Mouse (Mus musculus) urinary bladder, postnatal 14 days (tissue): Measurements from ENCODE around the gene Dnajc28.
"Not testable (repeated sequence)": the region's sequence is repeated elsewhere in the genome, so short reads cannot be mapped to it uniquely, and the experiment has no call there.

Source experiments
- DNase-seq: peaks from one replicate; pipeline ENCODE4 v3.0.0; 2021; ENCODE audit warnings: low spot score

Gene Dnajc28

DNA sequence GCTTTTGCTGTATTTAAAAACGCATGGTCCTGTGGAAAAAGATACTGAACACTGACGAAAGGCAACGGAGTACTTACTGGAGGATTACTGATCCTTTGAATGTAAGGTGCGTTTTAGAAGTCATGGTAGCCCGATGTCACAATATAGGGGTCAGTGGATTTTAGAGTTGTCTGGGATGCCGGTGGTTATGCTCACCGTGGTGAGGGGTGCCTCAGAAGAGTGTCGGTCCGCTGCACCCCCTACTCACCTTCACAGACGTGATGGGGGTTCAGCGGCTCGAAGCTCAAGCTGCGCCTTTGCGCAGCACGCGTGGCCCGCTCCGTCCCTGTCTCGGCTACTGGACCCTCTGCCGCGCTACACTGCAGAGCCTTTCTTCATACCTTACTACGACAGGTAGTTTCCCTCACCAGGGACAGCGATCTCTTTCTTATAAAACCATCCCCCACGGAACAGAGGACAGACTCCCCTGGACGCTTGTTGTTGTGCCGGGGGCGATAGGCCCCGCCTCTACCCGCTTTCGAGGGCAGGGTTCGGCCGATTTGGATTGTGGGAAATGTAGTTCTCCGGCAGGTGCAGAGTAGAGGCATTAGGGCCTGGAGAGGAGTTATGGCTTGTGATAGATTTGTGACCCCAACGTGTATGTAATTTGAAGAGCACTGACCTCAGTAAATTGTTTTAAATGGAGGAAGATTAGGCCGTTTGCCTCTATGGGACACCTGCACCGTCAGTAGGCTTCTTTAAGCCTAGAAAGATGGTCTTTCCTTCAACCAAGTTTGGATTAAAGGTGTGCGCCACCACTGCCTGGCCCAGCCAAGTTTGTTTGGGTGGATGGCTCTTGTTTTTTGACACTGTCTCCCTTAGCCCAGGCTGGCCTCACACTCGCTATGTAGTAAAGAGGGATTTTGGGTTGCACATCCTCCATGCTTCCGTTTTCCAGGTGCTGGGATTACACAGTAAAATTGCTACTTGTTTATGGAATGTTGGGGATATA is at the start of gene Dnajc28:
TSS of gene Dnajc28 (minus strand) at position 516 of the 991 bp plus-strand sequence.
- peak; percentile 79 for DNase-seq

DNA sequence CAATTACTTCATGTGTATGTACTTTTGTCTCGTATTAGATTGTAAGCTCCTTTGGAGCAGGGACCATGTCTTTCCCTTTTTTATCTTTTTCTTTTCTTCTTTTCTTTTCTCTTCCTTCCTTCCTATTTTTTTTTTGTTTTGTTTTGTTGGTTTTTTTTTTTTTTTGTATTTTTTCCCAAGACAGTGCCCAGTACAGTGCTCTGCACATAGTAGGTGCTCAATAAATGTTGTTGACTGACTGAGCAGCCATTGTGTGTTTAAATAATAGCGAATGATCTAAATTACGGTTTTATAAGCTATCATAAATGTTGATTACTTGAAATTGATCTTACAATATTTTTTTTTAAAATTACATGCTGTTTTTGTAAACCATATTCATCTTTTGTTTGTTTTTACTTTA is 45.0 kb upstream of the Dnajc28 start:
- no peak for DNase-seq

DNA sequence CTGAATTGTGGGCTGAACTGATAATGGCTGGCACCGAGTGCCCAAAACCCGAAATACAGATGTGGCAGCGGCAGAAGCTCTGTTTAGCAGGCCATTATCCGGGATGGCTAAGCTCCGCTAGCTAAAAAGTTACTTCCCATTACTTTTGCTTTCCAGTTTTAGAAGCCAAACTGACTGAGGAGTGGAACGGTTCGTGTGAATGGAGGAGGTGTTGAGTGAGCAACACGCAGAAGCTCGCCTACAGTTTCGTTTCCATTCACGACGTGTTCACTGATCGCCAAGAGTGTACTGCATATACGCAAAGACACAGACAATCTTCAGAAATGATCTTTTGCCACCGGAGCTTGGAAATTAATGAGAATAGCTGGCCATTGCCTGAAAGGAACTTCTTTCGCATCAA is 43.5 kb upstream of the Dnajc28 start:
- DNase-seq, result no peak

DNA sequence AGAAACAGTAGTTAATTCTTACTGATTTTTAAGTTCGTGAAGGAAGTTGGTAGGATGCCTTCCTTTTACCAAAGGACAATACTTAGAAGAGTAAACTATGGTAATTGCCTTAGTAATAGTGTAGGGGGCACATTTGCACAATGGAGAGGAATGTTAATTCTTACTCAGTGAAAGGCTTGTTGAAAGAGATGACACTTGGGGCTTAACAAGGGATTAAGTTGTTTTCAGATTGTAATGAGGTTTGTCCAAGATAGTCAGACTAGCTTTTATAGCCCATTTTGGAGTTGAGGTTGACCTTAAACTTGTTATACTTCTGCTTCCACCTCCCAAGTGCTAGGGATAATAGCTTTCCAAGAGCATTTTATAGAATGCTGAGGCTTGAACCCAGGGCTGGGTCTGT is 42.6 kb upstream of the Dnajc28 start:
- no peak for DNase-seq

DNA sequence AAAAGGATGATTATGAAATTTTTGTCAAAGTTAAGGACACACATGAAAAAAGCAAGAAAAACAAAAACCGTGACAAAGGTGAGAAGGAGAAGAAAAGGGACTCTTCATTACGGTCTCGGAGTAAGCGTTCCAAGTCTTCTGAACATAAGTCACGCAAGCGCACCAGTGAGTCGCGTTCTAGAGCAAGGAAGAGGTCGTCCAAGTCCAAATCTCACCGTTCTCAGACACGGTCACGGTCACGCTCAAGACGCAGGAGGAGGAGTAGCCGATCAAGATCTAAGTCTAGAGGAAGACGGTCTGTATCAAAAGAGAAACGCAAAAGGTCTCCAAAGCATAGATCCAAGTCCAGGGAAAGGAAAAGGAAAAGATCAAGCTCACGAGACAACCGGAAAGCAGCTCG is 41.0 kb upstream of the Dnajc28 start:
- no peak for DNase-seq

DNA sequence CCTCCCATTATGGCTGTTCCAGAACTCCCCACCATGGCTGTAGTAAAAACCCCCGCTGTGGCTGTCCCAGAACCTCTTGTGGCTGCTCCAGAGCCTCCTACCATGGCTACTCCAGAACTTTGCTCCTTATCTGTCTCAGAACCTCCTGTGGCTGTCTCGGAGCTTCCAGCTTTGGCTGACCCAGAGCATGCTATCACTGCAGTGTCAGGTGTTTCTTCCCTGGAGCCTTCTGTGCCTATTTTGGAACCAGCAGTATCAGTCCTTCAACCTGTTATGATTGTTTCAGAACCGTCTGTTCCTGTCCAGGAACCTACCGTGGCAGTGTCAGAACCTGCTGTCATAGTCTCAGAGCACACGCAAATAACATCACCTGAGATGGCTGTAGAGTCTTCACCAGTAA is 39.6 kb upstream of the Dnajc28 start:
- no peak for DNase-seq

DNA sequence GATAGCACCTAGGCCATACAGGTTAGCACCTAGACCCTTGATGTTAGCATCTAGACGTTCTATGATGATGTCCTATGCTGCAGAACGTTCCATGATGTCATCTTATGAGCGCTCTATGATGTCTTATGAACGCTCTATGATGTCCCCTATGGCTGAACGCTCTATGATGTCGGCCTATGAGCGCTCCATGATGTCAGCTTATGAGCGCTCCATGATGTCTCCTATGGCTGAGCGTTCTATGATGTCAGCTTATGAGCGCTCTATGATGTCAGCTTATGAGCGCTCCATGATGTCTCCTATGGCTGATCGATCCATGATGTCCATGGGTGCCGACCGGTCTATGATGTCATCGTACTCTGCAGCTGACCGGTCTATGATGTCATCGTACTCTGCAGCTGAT is 38.5 kb upstream of the Dnajc28 start:
- no peak for DNase-seq

DNA sequence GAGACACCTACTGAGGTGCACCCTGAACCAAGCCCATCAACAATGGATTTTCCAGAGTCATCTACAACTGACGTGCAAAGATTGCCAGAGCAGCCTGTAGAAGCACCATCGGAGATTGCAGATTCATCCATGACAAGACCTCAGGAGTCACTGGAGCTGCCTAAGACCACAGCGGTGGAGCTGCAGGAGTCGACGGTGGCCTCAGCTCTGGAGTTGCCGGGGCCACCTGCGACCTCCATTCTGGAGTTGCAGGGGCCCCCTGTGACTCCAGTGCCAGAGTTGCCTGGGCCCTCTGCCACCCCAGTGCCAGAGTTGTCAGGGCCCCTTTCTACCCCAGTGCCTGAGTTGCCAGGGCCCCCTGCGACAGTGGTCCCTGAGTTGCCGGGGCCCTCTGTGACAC is 36.5 kb upstream of the Dnajc28 start:
- DNase-seq, result no peak

DNA sequence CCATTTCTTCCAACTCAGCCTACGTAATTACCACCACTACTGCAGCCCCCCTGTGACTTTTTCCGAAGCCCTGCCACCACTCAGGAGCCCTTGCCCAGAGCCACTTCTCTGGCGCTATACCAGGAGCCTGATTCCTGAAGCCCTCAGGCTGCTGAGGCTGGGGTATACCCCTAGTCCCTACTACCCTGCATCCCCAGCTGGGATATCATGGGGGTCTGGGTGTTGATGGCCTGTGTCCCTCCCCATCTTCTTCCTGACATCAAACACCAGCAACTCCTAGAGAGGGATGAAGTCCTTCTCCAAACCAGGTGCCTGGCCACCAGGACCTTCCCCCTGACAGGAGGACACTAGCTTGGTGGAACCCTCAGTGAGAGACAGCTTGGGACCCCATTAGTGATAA is 33.4 kb upstream of the Dnajc28 start:
- no peak for DNase-seq

DNA sequence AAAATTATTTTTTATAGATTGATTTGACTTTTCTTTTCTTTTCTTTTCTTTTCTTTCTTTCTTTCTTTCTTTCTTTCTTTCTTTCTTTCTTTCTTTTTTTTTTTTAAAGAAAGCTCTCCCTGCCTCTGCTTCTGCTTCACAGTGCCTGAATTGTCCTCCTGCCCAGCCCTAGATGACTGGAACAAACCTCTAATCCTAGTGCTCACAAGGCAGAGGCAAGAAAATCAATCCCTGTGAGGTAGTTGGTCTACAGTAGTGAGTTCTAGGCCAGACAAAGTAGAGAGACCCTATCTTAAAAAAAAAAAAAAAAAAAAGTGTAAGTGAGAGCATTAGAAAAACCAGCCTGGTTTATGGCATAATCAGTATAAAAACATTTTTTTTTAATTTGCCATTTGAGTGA is 31.0 kb upstream of the Dnajc28 start:
- no peak for DNase-seq

DNA sequence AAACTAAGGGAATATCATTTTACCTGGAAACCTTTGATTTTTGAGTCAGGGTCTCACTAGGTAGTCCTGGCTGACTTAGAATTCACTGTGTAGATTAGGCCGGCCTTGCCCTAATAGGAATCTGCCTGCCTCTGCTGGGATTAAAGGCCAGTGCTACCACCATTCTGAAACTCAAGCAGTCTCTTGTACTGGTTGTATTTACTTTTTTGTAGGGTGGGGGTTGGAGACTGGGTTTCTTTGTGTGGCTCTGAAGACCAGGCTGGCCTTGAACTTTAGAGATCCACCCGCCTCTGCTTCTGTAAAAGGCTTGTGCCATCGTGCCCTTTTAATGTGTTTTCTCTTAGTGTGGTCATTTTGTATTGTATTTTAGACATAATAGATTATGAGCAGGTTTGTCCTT is 30.4 kb upstream of the Dnajc28 start:
- no peak for DNase-seq

DNA sequence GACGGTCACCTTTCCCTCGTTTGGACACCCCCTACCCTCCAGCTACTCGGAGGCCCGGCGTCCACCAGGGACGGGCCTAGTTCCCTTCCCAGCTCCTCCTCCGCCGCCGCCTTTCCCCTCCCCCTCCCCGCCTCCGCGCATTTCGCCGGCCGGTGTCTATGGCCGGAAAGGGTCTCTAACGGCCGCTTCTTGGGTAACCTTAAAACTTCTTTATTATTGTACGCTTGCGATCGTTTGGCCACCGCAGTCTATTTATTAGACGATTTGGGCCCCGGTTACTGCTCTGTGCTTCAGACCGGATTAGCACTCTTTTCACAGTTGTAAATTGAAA is 29.4 kb upstream of the Dnajc28 start:
- DNase-seq, result peak; percentile 83

DNA sequence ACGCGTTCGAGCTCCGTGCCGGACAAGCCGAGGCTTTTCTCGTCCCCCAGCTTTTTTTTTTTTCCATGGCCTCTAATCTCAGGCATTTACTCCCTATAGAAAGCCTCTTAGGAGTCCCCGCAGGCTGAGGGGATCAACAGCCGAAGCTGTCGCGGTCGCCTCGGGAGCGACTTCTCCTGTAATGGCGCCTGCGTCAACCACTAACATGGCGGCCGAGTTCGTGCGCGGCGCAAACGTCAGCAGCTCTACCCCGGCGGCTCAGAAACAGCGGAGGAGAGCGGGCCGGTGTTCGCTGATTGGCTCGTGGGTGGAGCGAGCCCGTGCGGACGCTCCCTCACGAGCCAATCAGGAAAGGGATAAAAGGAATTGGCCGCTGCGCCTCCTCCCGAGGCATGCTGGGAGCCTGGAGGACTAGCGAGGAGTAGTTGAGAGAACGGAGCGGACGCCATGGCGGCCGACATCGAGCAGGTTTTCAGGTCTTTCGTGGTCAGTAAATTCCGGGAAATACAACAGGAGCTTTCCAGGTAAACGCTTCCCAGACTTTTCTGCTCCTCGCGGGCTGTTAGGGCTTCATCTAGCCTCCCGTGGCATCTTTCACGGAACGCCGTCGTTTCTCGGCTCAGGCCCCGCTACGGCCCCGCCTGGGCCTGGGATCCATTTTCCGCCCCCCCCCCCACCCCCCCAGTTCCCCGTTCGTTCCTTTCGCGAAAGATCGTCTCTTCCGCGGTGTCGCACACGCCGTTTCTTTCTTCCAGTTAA is 28.8 kb upstream of the Dnajc28 start, which contains the start of gene Son:
TSS of gene Son (plus strand) at position 46 of the 759 bp plus-strand sequence.
- peak; percentile 96 for DNase-seq

DNA sequence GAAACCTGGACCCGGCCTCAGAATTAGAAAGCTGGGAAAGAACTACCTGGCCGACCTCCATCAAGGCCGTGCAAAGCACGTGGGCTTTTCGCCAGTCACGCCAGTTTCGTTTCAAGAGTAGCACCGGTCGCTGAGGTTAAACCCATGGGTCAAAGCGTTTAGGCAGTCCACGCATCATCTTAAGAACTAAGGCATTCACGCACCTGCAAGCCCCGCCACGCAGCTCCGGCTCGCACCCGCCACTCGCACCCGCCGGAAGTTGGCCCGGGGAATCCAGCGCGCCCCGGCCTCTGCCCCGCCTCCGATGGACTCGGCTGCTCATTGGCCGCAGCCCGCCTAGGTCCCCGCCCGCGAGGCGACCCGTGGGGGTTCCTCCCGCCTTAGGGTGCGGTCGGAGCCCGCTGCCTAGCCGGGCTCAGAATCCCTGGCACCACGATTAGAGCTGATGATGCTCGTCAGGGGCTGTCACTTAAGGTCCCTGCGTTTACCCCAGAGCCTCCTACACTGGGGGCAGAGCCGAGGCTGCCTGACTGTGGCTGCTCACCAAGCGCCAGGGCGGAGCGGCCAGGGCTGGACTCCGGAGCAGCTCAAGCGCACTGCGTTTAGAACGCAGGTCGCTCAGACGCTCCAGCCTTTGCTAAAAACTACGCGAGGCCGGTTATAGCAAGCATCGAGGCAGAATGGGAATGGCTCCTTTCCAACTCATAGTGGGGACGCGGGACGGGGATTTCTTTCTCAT is 28.0 kb upstream of the Dnajc28 start, which contains the start of gene Gart:
TSS of gene Gart (minus strand) at position 272 of the 739 bp plus-strand sequence.
- DNase-seq, result peak; percentile 95

DNA sequence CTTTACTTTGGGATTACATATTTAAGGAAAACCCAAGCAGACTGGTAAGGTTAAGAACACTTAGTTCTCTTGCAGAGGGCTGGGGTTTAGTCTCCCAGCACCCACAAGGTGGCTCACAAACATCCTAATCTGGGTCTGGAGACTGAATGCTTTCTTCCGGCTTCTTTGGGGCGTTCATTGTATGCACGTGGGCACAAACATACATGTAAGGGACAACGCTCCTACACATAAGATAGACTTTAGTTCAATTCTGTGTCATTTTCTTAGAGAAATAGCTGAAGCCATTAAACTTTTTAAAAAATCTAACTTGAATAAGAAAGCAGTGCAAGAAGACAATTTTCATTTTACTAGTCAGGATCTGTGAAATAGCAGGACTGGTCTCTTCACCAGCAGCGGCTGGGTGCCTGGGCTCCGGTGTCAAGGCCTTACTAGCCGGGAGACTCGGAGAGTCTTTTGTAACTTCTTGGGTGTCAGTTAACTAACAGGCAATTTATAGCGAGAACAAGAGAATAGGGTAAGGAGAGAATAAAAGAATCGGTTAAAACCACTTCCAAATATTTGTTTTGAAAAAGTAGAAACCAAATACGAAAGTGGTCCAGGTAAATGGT is 27.3 kb upstream of the Dnajc28 start:
- no peak for DNase-seq

DNA sequence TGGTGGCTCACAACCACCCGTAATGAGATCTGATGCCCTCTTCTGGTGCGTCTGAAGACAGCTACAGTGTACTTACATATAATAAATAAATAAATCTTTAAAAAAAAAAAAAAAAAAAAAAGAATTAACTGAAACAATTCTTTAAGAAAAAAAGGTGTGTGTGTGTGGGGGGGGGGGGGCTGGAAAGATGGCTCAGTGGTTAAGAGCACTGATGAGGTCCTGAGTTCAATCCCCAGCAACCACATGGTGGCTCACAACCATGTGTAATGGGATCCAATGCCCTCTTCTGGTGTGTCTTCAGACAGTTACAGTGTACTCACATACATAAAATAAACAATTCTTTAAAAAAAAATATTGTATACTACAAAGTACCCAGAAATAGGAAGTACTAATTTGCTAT is 26.6 kb upstream of the Dnajc28 start:
- not testable (repeated sequence) for DNase-seq

DNA sequence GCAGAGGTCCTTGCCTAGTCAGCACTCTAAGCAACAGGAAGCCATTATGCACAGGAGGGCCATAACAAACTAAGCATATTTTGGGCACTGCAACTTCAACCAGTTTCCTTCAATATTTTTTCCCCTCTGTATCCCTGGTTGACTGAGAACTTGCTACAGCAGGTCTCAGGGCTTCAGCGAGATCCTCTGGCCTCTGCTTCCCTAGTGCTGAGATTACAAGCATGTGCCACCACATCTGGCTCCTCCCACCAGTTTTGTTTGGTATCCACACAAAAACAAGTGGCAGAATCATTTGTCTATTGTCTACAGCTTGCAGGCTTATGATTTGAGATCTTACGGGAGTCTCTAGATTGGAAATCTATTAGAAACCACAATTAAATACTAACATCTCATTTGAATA is 26.1 kb upstream of the Dnajc28 start:
- DNase-seq, result no peak

DNA sequence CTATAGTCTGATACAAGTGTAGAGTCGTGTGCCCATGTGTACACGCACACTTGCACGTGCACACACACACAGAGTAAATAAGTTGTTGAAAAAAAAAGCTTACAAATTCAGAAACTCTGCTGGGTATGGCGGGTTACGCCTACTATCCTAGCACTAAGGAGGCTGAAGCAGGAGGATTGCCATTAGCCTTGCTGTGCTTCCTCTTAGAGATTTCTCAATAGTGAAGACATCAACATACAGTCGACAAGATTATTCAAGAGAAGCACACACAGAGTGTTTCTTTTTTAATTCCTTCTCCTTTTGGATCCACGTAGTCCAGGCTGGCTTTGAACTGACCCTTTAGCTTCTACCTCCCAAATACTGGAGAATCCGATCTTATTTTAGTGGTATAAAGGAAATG is 21.3 kb upstream of the Dnajc28 start:
- no peak for DNase-seq

DNA sequence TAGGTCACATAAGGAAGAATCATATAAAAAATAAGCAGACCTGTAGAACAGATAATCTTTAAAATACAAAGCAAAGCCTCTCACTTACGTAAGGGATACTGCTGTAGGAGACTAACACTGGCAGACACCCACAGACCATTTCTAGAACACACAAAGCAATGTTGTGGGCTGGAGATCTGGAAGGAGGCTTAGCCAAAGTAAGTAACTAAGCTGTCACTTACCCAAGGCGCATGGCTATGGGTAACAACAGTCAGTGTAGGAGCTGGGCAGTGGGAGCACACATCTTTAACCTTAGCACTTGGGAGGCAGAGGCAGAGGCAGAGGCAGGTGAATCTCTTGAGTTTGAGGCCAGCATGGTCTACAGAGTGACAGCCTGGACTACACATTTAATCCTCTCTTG is 20.8 kb upstream of the Dnajc28 start:
- no peak for DNase-seq

DNA sequence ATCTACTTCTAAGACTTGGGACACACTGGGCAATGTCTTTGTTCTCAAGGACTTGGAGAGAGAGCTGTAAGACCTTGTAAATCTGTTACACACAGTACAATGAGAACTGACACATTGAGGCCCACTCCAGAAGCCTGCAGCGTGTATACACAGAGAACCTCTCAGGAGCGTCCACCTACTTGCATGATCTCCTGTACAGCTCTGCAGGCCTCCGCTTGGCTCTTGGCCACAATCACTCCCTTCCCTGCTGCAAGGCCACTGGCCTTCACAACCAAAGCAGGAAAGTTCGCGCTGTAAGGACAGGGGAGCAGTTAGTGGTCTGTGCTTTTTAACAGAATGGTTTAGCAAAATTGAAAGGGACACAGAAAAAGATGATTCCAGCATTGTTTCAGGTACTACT is 20.3 kb upstream of the Dnajc28 start:
- DNase-seq, result no peak

DNA sequence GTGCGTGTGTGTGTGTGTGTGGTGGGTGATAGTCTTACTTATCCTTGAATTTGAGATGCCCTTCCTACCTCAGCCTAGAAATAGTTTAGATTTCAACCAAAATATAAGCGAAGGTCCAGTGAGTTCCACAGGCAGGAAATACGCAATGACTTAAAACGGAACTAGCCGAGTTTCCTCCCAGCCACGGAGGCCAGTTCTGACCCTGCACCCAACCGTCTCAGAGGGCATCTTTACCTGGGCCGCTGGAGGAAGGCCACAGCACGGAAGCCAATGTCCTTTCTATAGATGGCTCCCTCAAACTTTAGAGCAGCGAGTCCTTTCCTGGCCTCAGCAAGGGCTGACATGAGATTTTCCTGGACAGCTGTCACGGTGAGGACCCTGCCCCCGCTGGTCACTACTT is 14.8 kb upstream of the Dnajc28 start:
- DNase-seq, result no peak

DNA sequence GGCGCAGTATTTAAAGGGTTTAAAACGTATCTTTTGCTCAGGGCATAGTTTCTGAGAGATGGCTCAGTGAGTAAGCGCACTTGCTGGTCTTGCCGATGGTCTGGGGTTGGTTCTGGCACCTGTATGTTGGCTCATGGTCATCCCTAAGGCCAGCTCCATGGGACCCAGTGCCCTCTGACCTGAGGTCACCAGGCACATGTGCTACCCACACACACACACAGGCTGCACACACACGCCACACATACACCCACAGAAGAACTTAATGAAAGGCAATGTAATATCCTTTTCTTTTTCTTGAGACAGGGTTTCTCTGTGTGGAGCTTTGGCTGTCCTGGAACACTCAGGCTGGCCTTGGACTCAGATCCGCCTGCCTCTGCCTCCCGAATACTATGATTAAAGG is 14.1 kb upstream of the Dnajc28 start:
- DNase-seq, result no peak
